ENCODE assay signal across 8 mouse cellular contexts in the genomic region with DNA sequence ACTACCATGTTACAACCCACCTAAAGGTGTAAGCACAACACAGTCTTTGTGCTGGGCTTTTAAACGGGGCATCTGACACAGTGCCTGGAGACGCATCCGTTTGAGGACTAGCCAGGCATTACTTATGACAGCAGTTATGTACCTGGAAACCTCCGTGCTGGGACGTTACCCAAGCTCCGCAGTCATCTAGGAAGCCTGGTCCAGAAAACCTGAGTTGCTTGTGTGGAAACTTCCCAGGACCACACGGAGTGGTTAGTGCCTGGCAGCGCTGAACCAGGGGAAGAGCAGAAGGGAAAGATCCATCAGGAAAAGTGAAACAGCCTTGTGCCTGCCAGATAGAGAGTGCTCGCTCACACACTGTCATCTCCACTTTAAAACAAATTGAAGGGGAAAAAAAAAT. TPM values are rescaled to one million over a fixed set of nuclear protein-coding genes. Genes with fewer than 3 reads are reported as not detected.
DNase-seq lines count a peak whose midpoint lies in the region; ATAC-seq and TF ChIP-seq lines count a peak whose summit lies in the region.
"Had no signal": no experiment of that assay in that cellular context is flagged by ENCODE, and none has a peak within 500 bp of the region (broad histone marks: within the 10 kb centered on the region; RNA-seq: fewer than 3 reads in every experiment).

No protein-coding gene starts in this region.

- no peaks in the 10 kb centered on the region for H3K27me3 ChIP-seq in kidney, postnatal 0 days (ENCODE audit: insufficient read depth, low read length)
- no peaks in the 10 kb centered on the region for H3K27me3 ChIP-seq in embryonic facial prominence, embryonic 14.5 days (replicated peaks; ENCODE audit: control insufficient read depth, insufficient read depth, low read length)
- H3K27me3 ChIP-seq in heart, postnatal 0 days (ENCODE audit: control insufficient read depth, insufficient read depth, low read length) = peaks cover 4% of the 10 kb centered on the region; the same call in 1 of the 2 replicates

- H3K27ac ChIP-seq in kidney, postnatal 0 days = no peak overlapping the region
- peak overlapping the region; percentile 92 for H3K27ac ChIP-seq in embryonic facial prominence, embryonic 14.5 days (replicated peaks; ENCODE audit: low read depth, low read length)
- no peak overlapping the region for H3K27ac ChIP-seq in heart, postnatal 0 days (ENCODE audit: low read depth)

- peaks cover 6% of the 10 kb centered on the region; the same call in 1 of the 2 replicates for H3K4me1 ChIP-seq in kidney, postnatal 0 days (replicated peaks; ENCODE audit: insufficient read depth, low read length)
- peaks cover 19% of the 10 kb centered on the region for H3K4me1 ChIP-seq in embryonic facial prominence, embryonic 14.5 days (ENCODE audit: control insufficient read depth, insufficient read depth, low read length)
- peaks cover 6% of the 10 kb centered on the region; the same call in 1 of the 2 replicates for H3K4me1 ChIP-seq in heart, postnatal 0 days (ENCODE audit: control insufficient read depth, insufficient read depth)

- WGBS in kidney, postnatal 0 days = 17% methylated on average over 9 of the region's 9 CpGs
- 10% methylated on average over 9 of the region's 9 CpGs for WGBS in embryonic facial prominence, embryonic 14.5 days
- WGBS in heart, postnatal 0 days = 43% methylated on average over 9 of the region's 9 CpGs

- H3K4me3 ChIP-seq in kidney, postnatal 0 days (replicated peaks; ENCODE audit: low read depth, low read length) = 0 out of 2 replicates have a peak overlapping the region, but pooled peaks have one; percentile 0
- peak overlapping the region; percentile 23 for H3K4me3 ChIP-seq in embryonic facial prominence, embryonic 14.5 days (ENCODE audit: low read depth, low read length)
- H3K4me3 ChIP-seq in heart, postnatal 0 days (ENCODE audit: low read depth, low read length) = peak overlapping the region; percentile 28

- H3K4me2 ChIP-seq in kidney, postnatal 0 days (ENCODE audit: low read length) = peak overlapping the region; percentile 45
- H3K4me2 ChIP-seq in embryonic facial prominence, embryonic 14.5 days (ENCODE audit: low read depth, low read length) = peak overlapping the region; percentile 54
- peak overlapping the region; percentile 66 for H3K4me2 ChIP-seq in heart, postnatal 0 days (ENCODE audit: low read depth, low read length)

- no peak for TF ChIP-seq EP300 in heart, postnatal 0 days (IDR thresholded peaks at IDR 0.05; ENCODE audit: low read depth)

- DNase-seq in kidney, postnatal 0 days (ENCODE audit: low spot score) = no peak
- no peak for DNase-seq in kidney, postnatal 14 days
- DNase-seq in embryonic facial prominence, embryonic 14.5 days (ENCODE audit: low spot score) = peak; percentile 76
- no peak for DNase-seq in heart, postnatal 0 days (ENCODE audit: low spot score)
- DNase-seq in neural tube, embryonic 10.5 days (ENCODE audit: extremely low spot score, low spot score) = peak; percentile 58
- DNase-seq in left cerebral cortex, postnatal 14 days (ENCODE audit: low spot score in 2 of 2) = no peak
- DNase-seq in gastrocnemius, postnatal 4 days (ENCODE audit: low spot score in 2 of 2) = no peak

- intact Hi-C loops in left cerebral cortex, postnatal 14 days (cut with DNase I) = no loop called here

- ATAC-seq in kidney, postnatal 0 days (replicated peaks; ENCODE audit: low FRiP score, low read depth) = no peak
- peak; percentile 58 for ATAC-seq in embryonic facial prominence, embryonic 14.5 days (ENCODE audit: low read depth)
- no peak for ATAC-seq in heart, postnatal 0 days (ENCODE audit: insufficient read depth, low read depth)
- ATAC-seq: Patski had no signal

- no peak for TF ChIP-seq CTCF in kidney, postnatal 0 days (IDR thresholded peaks at IDR 0.05; ENCODE audit: low read depth)
- TF ChIP-seq CTCF in heart, postnatal 0 days (IDR thresholded peaks at IDR 0.05; ENCODE audit: low read depth) = no peak

- no peaks in the 10 kb centered on the region for H3K36me3 ChIP-seq in kidney, postnatal 0 days (ENCODE audit: insufficient read depth, low read length)
- H3K36me3 ChIP-seq in embryonic facial prominence, embryonic 14.5 days (ENCODE audit: control insufficient read depth, insufficient read depth, low read length) = no peaks in the 10 kb centered on the region
- H3K36me3 ChIP-seq in heart, postnatal 0 days (replicated peaks; ENCODE audit: control insufficient read depth, insufficient read depth, low read length) = no peaks in the 10 kb centered on the region

- H3K9ac ChIP-seq in kidney, postnatal 0 days (ENCODE audit: low read depth, low read length) = no peak overlapping the region
- H3K9ac ChIP-seq in embryonic facial prominence, embryonic 14.5 days (ENCODE audit: low read depth, low read length) = peak overlapping the region; percentile 54
- H3K9ac ChIP-seq in heart, postnatal 0 days (replicated peaks; ENCODE audit: low read depth, low read length) = peak overlapping the region; percentile 31; the same call in 1 of the 2 replicates

- no peaks in the 10 kb centered on the region for H3K9me3 ChIP-seq in kidney, postnatal 0 days (replicated peaks; ENCODE audit: low read length)
- no peaks in the 10 kb centered on the region for H3K9me3 ChIP-seq in embryonic facial prominence, embryonic 14.5 days (ENCODE audit: control insufficient read depth, low read length)
- no peaks in the 10 kb centered on the region for H3K9me3 ChIP-seq in heart, postnatal 0 days (replicated peaks; ENCODE audit: control insufficient read depth, low read length)

RNA-seq across cellular contexts. Expression of a gene that starts 23.2 kb away (rescaled TPM):
- polyA plus RNA-seq in kidney, postnatal 0 days (2015; fragmentation: Nextera tagmentation; extraction: Ambion mirVana) = 6.3 and 7.4 TPM in 2 replicates
- 16.4 and 17.1 TPM in 2 replicates for polyA plus RNA-seq in embryonic facial prominence, embryonic 14.5 days (2014; fragmentation: Nextera tagmentation; extraction: Ambion mirVana)
- 19.1 and 38.6 TPM in 2 replicates for total RNA-seq in heart, postnatal 0 days (2014; rRNA removed; ENCODE audit: low replicate concordance)
- polyA plus RNA-seq in heart, postnatal 0 days (2015; fragmentation: Nextera tagmentation; extraction: Ambion mirVana) = 5.8 and 6.6 TPM in 2 replicates
- 1 to 10 TPM; 1.6 TPM for total RNA-seq in left cerebral cortex, postnatal 14 days (2021)
- 1 to 10 TPM; 9.3 to 9.9 TPM for total RNA-seq in gastrocnemius, postnatal 4 days (2021)
- polyA plus RNA-seq: Patski had no signal

Comparison
In these comparisons a context has a peak if more than half of its experiments do, and no peak if none do; other contexts are left out.
1. DNase-seq: peak in embryonic facial prominence, embryonic 14.5 days (single experiment) and neural tube, embryonic 10.5 days (single experiment); none in kidney, postnatal 0 days (single experiment), kidney, postnatal 14 days (single experiment), heart, postnatal 0 days (single experiment), left cerebral cortex, postnatal 14 days (0 of 2) and gastrocnemius, postnatal 4 days (0 of 2).
2. Peak in every context shown above with its lines, with median percentiles within 50 percentile points of each other: H3K4me2 ChIP-seq and H3K4me3 ChIP-seq.